Mouse (Mus musculus) right cerebral cortex, adult 18-20 months (tissue): Measurements from ENCODE around the gene Usp12.

ENCODE experiments used
- DNase-seq: peaks from one replicate; pipeline ENCODE4 v3.0.0; 2022; ENCODE audit warnings: mixed read lengths

Gene Usp12

GRCm38 (mm10) chr5:146687541-146688313 is 107.1 kb downstream of the Usp12 start:
- no peak for DNase-seq

GRCm38 (mm10) chr5:146686954-146687353 is 107.9 kb downstream of the Usp12 start:
- DNase-seq = no peak
